Mouse (Mus musculus) gastrocnemius, adult 8-10 months (tissue): ENCODE measurements around the gene Mdm4. TPM values are rescaled to one million over a fixed set of nuclear protein-coding genes. Genes with fewer than 3 reads are reported as not detected.
"Not testable (repeated sequence)": the region's sequence is repeated elsewhere in the genome, so short reads cannot be mapped to it uniquely, and the experiment has no call there.

Experiments
- DNase-seq, 2 experiments: peaks; one replicate each; pipeline ENCODE4 v3.0.0; 2022; ENCODE audit warnings: low spot score in 2 of 2
- total RNA-seq, 4 experiments: library from RNA; stranded (reverse); gene quantifications; 2 replicates each; pipeline ENCODE4 v1.2.4; 2022

The Mdm4 gene
- total RNA-seq, 4 experiments from 2014 or later, result 18.7 to 25.6 (median 21.5) TPM

DNA sequence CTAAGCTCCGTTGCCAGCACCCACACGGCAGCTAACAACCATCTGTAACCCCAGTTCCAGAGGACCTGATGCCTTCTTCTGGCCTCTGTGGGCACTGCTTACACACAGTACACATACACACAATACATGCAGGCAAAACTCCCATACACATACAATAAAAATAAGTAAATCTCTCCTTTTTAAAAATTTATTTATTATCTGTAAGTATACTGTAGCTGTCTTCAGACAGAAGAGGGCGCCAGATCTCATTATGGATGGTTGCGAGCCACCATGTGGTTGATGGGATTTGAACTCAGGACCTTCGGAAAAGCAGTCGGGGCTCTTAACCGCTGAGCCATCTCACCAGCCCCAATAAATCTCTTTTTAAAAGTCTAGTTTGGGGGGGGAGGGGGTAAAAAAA, 9.0 kb downstream of the Mdm4 start:
- no peak for DNase-seq

DNA sequence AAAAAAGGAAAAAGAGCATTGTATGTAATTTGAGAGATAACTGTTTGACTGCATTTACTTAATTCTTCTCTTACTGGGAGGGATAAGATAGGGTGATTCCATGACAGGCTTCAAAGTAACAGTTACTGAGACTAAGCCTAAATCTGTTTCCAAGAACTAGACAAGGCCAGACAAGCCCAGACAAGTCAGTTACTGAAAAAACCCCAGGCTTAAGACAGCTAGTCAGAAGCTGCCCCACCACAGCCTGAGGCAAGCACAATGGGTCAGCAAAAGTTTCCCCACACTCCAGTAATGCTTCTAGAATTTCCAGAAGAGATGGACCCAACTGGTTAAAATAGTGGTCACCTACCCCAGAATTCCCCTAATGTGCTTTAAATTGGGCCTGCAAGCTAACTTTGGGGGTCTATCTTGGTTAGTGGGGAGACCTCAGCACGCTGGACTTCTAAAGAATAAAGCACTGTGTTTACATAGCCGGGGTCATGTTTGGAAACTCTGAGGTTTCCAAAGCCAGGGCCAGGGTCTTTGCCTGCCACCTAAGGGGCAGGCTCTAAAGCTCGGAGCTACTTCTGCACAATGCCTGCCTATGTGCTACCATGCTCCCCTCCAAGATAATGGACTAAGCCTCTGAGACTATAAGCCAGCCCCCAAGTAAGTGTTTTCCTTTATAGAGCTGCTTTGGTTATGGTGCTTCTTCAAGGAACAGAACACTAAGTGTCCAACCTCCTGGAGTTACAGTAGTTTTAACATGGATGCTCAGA, 10.0 kb downstream of the Mdm4 start:
- DNase-seq, result no peak

DNA sequence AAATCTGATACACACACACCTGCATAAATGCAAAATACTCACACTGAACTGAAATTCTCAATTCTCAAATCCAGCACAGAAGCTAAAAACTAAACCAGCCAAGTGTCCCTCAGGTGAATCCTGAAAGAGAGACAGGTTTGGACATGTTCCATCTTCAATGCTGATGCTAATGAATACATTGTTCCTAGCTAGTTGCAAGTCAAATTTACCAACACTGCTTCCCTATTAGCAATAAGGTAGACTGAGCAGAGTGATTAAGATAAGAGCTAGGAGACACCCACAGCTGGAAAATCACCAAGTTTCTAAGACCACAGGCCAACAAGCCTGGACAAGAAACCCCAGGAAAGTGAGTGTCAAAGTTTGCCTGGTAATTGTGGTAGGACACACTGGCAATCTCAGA, 11.0 kb downstream of the Mdm4 start:
- DNase-seq, result no peak

DNA sequence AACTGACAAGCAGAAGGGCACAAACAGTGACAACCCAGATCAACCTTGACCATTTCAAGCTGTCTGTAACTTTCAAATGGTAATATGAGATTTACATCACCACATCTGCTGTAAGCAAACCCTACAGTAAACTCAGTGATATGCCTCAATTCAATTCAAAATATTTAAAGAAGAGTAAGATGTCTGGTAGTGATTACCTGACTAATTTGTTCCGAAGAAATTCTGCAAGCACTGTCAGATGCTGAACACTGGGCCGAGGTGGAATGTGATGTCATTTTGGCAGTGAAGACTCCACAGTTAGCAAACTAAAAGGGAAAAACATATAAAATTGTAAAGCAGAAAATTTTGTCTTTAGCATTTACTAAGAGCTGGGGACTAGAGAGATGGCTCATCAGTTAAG, 11.8 kb downstream of the Mdm4 start:
- DNase-seq, result no peak

DNA sequence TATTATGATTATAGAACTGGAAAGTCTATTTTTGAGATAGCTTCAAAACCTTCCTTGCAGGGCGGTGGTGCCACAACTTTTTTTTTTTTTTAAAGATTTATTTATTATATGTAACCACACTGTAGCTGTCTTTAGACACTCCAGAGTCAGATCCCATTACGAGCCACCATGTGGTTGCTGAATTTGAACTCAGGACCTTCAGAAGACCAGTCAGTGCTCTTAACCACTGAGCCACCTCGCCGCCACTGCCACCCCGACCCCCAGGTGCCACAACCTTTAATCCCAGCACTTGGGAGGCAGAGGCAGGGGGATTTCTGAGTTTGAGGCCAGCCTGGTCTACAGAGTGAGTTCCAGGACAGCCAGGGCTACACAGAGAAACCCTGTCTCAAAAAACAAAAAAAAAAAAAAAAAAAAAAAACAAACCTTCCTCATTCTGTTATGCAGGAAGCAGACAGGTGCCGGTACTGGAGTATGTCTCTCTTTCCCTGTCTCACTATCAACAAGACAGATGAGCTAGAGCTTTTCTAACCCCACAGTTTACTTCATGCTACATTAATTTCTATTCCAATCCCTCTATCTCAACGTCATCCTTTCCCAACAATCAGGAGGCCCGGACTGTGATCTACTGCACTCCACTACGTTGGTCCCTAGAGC, 13.5 kb downstream of the Mdm4 start:
- DNase-seq, result no peak

DNA sequence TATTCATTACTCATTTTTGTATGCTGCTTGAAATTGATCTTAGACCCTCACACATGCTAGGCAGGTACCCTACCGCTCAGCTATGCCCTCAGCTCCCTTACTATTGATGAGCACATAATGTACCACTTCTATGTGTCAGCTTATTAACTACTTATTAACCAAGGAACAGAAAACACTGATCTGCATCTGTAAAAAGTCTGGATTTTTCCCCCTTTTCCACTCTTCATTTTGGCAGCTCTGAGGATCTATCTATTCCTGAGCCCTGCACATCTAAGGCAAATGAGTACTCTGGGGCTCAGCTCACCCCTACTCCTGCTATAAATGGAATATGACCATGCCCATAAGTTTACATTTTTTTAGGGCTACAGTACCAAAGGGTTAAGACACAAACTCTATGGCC, 16.2 kb downstream of the Mdm4 start:
- DNase-seq, result no peak

DNA sequence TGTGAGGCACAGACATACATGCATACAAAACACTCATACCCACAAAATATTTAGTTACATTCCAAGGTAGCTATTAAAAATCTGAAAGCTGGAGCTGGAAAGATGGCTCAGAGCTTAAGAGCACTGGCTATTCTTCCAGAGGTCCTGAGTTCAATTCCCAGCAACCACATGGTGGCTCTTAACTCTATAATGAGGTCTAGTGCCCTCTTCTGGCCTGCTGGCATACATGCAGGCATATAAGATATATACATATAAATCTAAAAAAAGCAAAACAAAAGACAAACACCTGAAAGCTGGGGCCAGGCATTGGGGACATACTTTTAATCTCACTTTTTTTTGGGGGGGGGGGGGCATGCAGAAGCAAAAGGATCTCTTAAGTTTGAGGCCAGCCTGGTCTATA, 17.0 kb downstream of the Mdm4 start:
- DNase-seq, result no peak

DNA sequence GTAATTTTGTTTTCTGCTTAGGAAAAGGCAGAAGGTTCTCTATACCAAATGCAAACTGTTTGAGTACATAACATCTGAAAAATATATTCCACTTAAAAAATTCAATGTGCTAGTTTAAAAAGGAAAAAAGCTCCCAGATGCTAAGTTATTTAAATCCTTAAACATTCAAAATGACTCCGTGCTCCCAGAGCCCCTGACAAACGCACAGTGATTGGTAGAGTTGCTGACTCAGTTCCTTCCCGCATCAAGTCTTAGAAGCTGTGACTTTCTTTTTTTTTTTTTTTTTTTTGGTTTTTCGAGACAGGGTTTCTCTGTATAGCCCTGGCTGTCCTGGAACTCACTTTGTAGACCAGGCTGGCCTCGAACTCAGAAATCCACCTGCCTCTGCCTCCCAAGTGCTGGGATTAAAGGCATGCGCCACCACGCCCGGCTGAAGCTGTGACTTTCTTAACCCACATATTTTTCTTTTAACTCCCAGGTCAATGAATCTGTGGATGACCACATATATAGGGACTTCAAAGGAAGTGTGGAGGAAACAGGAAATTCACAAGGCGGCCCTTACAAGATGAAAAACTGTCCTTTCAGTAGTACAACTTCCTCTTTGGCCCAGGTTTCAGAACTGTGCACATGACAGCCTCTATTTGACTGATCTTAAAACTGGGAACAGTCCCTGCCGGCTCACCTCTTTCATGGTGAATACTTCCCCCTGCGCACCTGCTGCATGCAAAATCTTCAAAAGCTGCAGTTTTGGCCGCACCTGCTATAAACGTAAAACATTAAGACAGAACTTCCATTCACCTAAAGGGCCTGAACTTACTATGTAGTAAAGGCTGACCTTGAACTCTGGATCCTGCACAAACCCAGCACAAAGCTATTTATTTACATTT, 18.2 kb downstream of the Mdm4 start:
- DNase-seq, result no peak

DNA sequence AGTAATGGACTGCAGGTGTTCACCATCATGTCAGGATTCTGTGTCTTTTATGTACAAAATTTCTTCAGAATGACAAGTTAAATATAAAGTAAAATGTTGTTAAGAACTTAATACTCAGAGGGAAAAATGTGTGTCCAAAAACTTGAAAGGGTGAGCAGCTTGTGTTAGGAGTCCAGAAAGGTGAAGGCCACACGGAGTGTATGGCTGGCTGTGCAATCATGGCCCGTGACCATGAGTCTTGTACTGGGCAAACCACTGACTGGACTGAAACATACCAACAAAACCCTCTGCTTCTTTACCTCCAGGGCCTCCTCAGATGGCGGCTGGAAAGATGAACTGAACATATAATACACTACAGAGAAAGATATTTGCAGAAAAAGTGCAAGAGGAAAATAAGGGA, 23.8 kb downstream of the Mdm4 start:
- DNase-seq, result no peak

DNA sequence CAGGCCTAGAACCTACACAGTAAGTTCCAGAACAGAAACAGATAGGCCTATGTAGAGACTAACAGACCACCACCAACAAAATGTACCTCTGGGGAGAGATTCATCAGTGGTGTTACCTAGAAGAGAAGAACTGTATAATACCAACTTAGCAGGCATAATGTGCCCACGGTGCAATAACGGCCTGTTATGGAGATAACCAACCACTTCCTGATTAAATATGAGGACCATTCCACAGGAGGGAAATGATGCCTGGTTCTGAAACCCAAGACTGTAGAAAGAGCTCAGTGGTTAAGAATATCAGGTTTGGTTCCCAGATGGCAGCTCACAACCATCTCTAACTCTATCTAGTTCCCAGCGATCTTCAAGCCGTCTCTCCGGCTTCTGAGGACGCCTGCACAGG, 30.0 kb downstream of the Mdm4 start:
- no peak for DNase-seq

DNA sequence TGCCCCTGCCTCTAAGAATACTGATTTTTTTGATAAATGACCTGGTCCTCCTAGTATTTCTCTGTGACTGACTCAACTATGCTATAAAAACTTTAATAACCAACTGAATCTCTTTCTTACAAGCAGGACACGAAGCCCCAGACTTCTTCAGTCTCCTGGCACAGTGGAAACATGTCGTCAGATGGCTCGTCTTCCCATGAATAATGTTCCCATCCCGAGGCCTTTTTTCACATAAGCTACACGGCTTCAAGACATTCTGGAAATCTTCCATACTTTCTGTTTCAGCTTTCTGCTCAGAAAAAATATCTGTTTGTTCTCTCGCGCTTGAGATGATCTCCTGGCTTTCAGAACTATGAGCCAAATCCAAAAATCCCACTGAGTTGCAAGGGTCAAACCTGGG, 38.8 kb downstream of the Mdm4 start:
- DNase-seq, result no peak

DNA sequence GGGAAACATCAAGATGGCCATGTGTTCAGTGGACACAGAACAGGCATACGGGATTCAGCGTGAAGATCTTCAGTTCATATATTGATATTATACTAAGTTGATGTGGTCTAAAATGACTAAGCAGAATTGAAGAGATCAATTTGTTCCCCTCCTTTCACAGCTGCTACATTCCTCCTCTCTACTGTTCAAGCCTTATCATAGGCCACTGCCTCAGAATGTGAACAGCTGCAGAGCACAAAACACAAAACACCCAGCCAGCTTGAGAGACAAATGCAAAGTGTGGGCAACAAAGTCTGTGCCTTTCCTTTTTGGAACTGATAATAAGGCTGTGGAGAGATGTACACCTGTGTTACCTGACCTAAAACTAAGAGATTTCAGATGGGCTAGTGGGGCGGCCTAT, 39.6 kb downstream of the Mdm4 start:
- DNase-seq, result no peak

DNA sequence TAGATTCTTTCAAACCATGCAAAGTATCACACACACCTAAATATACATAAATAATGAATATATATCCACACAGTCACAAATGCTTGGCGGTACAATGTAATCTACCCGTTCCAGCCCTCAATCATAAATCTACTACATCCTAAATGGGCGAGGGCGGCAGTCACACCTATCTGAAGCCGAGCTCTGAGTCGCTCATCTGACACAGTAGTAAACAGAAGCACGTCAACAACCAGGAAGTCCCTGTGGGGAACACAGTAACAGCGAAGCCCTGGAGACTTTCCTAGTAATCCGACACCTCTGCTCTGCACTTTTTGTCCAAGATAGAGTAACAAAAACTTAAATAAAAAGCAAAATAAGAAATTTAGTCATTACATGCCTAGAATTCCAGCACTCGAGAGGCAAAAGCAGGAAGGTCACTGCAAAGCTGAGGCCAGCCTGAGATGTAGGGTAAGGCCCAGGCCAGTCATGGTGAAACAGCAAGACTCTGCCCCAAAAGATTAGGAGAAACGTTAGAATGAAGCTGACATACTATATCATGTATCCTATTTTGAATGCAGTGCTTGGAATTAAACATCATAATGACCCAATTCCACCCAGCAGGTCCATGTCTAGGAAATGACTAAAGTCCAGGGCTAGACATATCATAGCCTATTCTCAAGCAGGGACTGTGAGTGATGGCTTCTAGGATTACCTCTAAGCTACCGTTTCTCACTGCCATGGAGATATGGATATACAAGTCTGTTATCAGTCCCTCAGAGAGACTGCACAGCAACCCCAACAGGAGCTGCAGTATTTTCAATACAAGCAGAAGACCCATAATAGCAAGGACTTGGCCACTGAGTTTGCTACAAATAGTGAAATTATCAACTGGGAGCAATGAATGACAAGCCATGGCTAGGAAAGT, 41.6 kb downstream of the Mdm4 start:
- not testable (repeated sequence) for DNase-seq

DNA sequence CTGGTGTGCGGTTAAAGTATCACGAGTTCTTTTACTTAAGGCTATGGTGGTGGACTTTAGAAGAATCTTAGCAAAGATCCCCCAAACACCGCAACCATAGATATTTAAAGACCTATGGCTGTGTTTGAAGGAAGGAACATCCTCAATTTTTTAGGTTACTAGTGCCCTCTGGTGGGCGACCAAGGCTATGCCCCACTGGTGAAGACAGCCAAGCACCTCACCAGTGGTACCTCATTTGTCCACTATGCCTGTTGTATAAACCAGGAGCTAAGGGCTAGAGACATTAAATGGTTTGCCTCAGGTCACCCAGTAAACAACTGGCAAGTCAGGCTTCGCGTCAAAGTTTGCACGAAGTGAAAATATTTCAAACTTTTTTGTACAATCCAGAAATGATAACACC, 47.6 kb downstream of the Mdm4 start:
- peak in 1 of 2 experiments; percentile 15 for DNase-seq

DNA sequence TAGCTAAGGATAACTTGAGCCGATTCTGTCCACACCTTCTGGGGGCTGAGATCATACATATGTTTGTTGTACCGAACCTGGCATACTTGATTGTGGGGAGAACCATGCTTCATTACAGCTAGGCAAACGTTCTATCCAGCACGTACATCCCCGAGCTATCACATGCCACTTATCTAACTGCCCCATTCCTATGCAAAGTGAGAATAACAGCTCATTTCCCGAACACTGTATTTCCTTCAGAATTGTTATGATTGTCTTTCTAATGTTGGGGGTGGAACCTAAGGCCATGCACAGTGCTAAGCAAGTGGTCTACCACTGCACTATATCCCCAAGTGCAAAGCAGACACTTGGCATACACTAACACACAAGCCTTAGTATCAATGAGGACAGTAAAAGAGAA, 49.1 kb downstream of the Mdm4 start:
- DNase-seq, result no peak

DNA sequence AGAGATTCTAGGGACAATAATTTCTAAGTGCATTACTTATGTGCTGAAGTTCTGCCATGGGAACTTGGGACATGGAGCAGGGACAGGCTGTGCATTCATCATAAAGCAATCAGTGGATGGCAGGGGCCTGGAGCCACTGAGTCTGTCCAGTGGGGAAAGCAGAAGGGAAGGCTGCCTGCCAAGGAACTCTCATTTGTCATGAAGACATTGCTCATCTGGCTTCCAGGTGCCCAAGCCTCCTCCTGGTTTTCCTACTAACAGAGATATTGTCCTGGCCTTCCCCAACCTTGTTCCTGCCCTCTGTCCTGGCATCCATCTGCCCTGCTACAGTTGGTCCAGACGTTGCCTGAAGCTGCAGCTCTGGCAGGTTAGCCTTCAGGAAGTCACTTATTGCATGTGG, 53.0 kb downstream of the Mdm4 start:
- no peak for DNase-seq

DNA sequence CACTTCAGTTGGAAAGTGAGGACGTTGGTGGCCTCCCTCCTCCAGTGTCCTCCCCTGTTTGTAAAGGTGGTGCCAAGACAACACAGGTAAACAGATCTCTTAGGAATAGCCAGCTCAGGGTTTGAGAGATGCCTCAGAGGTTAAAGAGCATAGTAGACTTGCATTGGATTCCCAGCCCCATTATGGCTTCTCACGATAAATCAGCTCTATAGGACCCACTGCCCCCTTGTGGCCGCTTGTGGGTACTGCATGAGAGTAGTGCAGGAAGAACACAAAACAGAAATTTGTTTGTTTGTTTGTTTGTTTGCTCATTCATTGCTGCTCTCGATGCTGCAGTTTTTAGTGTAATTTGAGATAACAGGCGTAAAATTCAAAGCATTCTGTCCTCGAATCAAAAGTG, 61.7 kb downstream of the Mdm4 start:
- peak in 1 of 2 experiments; percentile 15 for DNase-seq

DNA sequence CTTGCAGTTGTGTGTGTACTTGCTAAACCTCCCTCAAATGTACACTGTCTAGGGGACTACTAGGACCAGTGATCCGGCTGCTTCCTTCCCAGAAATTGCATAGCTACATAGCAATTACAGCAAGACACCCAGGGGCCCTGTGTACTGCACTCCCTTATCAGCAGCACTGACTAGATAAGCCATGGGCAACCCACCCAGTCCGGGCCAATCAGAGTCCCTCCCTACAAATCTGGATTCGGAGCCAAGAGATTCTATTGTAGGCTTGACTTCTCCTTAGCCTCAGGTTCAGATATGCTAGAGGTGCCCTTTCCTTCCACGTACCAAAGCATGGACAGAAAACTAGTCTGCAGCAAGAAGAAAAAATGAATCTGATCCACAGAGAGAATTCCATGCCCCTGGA, 65.7 kb downstream of the Mdm4 start:
- DNase-seq, result no peak

DNA sequence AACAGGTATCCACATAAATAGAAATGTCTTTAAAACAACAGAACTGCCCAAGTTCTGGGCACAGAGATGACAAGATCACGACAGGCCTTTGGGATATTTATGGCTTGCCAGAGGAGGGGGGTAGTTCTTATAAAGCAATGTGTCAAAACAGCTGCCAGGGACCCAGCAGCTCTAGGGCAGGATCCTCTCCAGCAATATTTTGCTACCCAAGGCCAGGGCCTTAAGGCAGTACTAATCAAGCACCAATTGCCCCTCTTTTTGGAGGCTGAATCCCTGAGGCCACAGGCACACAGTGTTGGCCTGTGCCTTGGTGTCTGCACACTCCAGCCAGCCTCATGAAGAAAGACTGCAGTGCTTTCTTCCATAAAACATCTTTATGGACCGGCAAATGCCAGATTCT, 66.3 kb downstream of the Mdm4 start:
- no peak for DNase-seq

DNA sequence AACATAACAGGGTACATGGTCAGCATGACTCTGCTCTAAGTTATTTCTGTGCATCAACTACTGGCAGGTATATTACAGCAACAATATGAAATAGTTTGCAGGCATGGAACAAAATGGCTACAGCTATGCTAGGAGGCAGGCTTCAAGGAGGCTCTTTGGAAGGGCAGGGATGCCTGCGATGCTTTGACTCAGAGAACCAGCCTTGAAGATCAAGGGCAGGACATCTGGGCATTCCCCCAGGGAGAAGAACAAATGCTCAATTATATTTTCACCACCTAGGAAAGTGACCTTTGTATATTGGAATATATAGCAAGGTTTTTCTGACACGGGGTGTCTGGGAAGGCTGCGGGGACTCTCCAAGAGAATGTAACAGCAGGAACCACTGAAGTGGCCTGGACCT, 68.6 kb downstream of the Mdm4 start:
- no peak for DNase-seq

DNA sequence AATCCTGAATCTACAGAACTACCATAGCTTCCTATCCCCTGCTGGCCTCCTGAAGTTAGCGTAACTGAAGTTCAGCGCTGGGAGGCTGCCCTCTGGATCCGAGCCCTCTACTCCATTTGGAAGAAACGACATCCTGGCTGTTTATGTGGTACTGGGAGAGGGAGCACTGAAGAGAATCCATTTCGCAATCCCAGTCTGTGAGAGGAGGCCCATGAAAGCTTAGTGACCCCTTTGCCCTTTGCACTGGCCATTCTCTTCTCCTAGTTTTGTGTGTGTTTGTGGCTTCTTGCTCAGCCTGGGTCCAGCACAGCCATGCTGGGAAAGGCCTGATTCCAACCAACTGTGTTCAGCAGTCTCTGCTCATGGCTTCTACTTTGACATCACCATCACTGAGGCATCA, 73.6 kb downstream of the Mdm4 start:
- no peak for DNase-seq
